Comparison of ENCODE assay signal across 8 mouse cellular contexts in genomic region chr2:127375759-127376341, GRCm38 (mm10). TPM values are rescaled to one million over a fixed set of nuclear protein-coding genes. Genes with fewer than 3 reads are reported as not detected.
A peak's percentile ranks its signal among the peaks of the same experiment; 100 is the strongest.
DNase-seq lines count a peak whose midpoint lies in the region; ATAC-seq lines count a peak whose summit lies in the region.

No protein-coding gene starts in this region.

- H3K36me3 ChIP-seq in heart, embryonic 13.5 days = no peaks in the 10 kb centered on the region
- H3K36me3 ChIP-seq in liver, embryonic 13.5 days = no peaks in the 10 kb centered on the region

- H3K4me3 ChIP-seq in heart, embryonic 13.5 days = no peak overlapping the region
- H3K4me3 ChIP-seq in liver, embryonic 13.5 days (replicated peaks) = peak overlapping the region; percentile 52

- WGBS in heart, embryonic 13.5 days = 46% methylated on average over 7 of the region's 7 CpGs
- 43% methylated on average over 7 of the region's 7 CpGs for whole genome bisulfite sequencing in liver, embryonic 13.5 days (ENCODE audit: insufficient replicate concordance)

- H3K9ac ChIP-seq in heart, embryonic 13.5 days = no peak overlapping the region
- H3K9ac ChIP-seq in liver, embryonic 13.5 days = peak overlapping the region; percentile 92

- DNase-seq in heart, adult 8-10 months (ENCODE audit: low spot score) = no peak
- peak; percentile 44 to 74 for DNase-seq in spleen, postnatal 4 days (ENCODE audit: low spot score in 2 of 2)
- no peak for DNase-seq in spleen, postnatal 36 days (ENCODE audit: low spot score in 2 of 2)
- DNase-seq in liver, embryonic 13.5 days = peak; percentile 38
- no peak for DNase-seq in urinary bladder, postnatal 14 days (ENCODE audit: low spot score)
- DNase-seq in gastrocnemius, postnatal 36 days = no peak
- DNase-seq in ovary, postnatal 10 days (ENCODE audit: low spot score) = no peak

- intact Hi-C loops in gastrocnemius, postnatal 36 days (cut with DNase I) = no loop called here

- H3K27me3 ChIP-seq in heart, embryonic 13.5 days (replicated peaks) = no peaks in the 10 kb centered on the region
- no peaks in the 10 kb centered on the region for H3K27me3 ChIP-seq in liver, embryonic 13.5 days

- H3K27ac ChIP-seq in heart, embryonic 13.5 days (replicated peaks) = no peak overlapping the region
- H3K27ac ChIP-seq in liver, embryonic 13.5 days = peak overlapping the region; percentile 97

- no peaks in the 10 kb centered on the region for H3K9me3 ChIP-seq in heart, embryonic 13.5 days
- no peaks in the 10 kb centered on the region for H3K9me3 ChIP-seq in liver, embryonic 13.5 days (replicated peaks)

- peak overlapping the region; percentile 32; the same call in 1 of the 2 replicates for H3K4me2 ChIP-seq in heart, embryonic 13.5 days
- H3K4me2 ChIP-seq in liver, embryonic 13.5 days = peak overlapping the region; percentile 74

- peaks cover 68% of the 10 kb centered on the region for H3K4me1 ChIP-seq in heart, embryonic 13.5 days
- peaks cover 90% of the 10 kb centered on the region for H3K4me1 ChIP-seq in liver, embryonic 13.5 days (replicated peaks)

- ATAC-seq in heart, embryonic 13.5 days (ENCODE audit: extremely low read depth, insufficient number of reproducible peaks, low FRiP score, low TSS enrichment) = no peak
- no peak for ATAC-seq in liver, embryonic 13.5 days (ENCODE audit: low read depth)

RNA-seq across cellular contexts. Expression of gene Adra2b, which starts 12.8 kb away (rescaled TPM):
- 1.6 and 1.8 TPM in 2 replicates for polyA plus RNA-seq in heart, embryonic 13.5 days (2015; fragmentation: Nextera tagmentation; extraction: Ambion mirVana)
- under 1 TPM; 0.41 to 0.78 (median 0.70) TPM for total RNA-seq in heart, adult 8-10 months (2022)
- polyA plus RNA-seq in liver, embryonic 13.5 days (2015; fragmentation: Nextera tagmentation; extraction: Ambion mirVana) = 29.4 and 32.4 TPM in 2 replicates
- under 1 TPM; 0.48 to 0.86 TPM for total RNA-seq in gastrocnemius, postnatal 36 days (2021)

RNA-seq across cellular contexts. Expression of gene Astl, which starts 37.4 kb away (rescaled TPM):
- not detected in 2 replicates for polyA plus RNA-seq in heart, embryonic 13.5 days (2015; fragmentation: Nextera tagmentation; extraction: Ambion mirVana)
- not detected for total RNA-seq in heart, adult 8-10 months (2022)
- not detected in 2 replicates for polyA plus RNA-seq in liver, embryonic 13.5 days (2015; fragmentation: Nextera tagmentation; extraction: Ambion mirVana)
- total RNA-seq in gastrocnemius, postnatal 36 days (2021) = not detected

RNA-seq across cellular contexts. Expression of gene Dusp2, which starts 39.9 kb away (rescaled TPM):
- polyA plus RNA-seq in heart, embryonic 13.5 days (2015; fragmentation: Nextera tagmentation; extraction: Ambion mirVana) = 13.5 and 15.9 TPM in 2 replicates
- total RNA-seq in heart, adult 8-10 months (2022) = 1 to 10 TPM in 2 of 4 experiments, under 1 TPM in 2; 0.27 to 1.6 (median 0.69) TPM
- 2.7 and 2.8 TPM in 2 replicates for polyA plus RNA-seq in liver, embryonic 13.5 days (2015; fragmentation: Nextera tagmentation; extraction: Ambion mirVana)
- 1 to 10 TPM in 1 of 2 experiments, under 1 TPM in 1; 0.72 to 1.3 TPM for total RNA-seq in gastrocnemius, postnatal 36 days (2021)

RNA-seq across cellular contexts. Expression of gene Gpat2, which starts 49.1 kb away (rescaled TPM):
- polyA plus RNA-seq in heart, embryonic 13.5 days (2015; fragmentation: Nextera tagmentation; extraction: Ambion mirVana) = 0.41 and 0.45 TPM in 2 replicates
- not detected for total RNA-seq in heart, adult 8-10 months (2022)
- 0.35 and 0.39 TPM in 2 replicates for polyA plus RNA-seq in liver, embryonic 13.5 days (2015; fragmentation: Nextera tagmentation; extraction: Ambion mirVana)
- total RNA-seq in gastrocnemius, postnatal 36 days (2021) = not detected

Comparison
In these comparisons a context has a peak if more than half of its experiments do, and no peak if none do; other contexts are left out.
1. DNase-seq: peak in spleen, postnatal 4 days (2 of 2) and liver, embryonic 13.5 days (single experiment); none in heart, adult 8-10 months (single experiment), spleen, postnatal 36 days (0 of 2), urinary bladder, postnatal 14 days (single experiment), gastrocnemius, postnatal 36 days (0 of 2) and ovary, postnatal 10 days (single experiment).